Mouse (Mus musculus) heart, adult 11 months (tissue): ENCODE measurements around the gene Enpp3.

Experiments
- DNase-seq: peaks from one replicate; pipeline ENCODE4 v3.0.0; 2022

The Enpp3 gene

DNA sequence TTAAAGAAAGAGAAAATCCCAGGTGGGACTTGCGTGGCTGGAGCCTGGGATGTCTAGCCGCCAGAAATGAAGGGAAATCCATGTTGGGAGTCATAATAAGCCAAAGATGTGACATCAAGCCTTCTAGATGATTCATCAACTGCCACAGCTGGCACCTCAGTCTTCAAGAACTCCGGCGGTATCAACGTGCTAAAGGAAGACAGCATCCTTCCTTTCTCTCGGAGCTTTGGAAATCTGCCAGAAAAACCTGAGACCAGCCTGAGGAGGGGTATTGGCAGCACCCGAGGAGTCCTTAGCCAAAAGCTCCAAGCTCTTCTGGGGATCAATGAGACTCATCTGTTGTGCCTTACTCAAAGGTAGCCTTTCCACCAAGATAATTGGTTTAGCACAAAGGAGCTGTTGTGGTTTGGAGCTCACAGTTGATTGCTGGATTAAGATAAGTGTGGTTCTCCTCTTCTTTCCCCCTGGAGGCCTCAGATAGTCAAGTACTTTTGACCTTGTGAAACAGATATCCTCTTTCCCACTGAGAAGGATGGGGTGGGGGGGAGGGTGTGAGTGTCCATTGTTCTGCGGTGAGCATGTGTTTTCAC is 84.2 kb downstream of the Enpp3 start:
- peak; percentile 61 for DNase-seq

DNA sequence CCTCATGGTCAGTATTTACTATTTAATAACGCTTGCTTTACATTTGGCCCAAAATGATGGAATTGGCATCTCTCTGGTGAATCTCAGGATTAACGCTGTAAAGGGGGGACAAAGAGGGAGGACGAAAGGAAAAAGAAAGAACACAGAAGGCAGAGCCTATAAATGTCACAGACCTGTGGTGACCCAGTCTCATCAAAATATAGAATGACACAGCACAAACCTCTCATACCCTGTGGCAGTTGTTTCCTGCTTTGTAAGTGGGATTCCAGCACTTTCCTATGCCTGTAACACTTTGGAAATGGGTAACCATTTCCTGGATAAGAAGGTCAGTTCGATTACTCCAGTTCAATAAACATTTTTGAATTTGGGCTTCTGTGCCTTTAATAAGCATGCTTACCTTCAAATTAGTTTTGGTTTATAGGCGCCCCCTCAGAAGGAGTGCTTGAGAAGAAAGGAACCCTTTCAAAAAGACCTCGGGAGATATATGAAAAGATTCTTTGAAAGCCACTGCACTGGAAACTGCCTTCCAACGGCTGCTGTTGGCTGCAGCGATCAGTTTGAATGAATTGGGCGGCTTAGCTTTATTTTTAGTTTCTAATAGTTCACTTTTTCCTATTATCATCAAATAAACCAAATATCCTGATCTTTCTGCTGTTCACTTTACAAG is 87.6 kb downstream of the Enpp3 start:
- DNase-seq: peak; percentile 21

DNA sequence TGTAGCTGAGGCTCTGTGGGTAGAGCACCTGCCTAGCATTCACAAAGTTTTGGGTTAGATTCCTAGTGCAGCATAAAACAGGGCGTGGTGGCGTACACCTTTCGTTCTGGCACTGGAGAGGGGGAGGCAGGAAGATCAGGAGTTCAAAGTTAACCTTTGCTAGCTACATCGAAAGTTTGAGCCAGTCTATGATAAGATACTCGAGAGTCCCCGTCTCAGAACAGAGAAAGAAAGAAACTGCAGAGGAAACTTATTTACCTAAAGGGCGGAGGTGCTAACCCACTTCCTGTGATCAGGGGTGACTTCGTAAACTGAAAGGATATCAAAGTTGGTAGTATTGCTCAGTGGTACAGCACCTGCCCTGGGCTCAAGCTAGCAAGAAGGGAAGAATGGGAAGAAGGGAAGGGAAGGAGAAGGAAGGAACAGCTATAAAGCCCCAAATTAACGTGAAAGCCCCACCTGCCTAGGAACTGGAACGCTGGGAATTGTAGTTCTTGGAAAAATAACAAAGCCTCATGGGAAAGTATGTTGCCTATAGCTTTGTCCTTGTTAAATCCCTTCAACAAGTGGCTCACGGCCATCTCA is 88.3 kb downstream of the Enpp3 start:
- DNase-seq: peak; percentile 64

DNA sequence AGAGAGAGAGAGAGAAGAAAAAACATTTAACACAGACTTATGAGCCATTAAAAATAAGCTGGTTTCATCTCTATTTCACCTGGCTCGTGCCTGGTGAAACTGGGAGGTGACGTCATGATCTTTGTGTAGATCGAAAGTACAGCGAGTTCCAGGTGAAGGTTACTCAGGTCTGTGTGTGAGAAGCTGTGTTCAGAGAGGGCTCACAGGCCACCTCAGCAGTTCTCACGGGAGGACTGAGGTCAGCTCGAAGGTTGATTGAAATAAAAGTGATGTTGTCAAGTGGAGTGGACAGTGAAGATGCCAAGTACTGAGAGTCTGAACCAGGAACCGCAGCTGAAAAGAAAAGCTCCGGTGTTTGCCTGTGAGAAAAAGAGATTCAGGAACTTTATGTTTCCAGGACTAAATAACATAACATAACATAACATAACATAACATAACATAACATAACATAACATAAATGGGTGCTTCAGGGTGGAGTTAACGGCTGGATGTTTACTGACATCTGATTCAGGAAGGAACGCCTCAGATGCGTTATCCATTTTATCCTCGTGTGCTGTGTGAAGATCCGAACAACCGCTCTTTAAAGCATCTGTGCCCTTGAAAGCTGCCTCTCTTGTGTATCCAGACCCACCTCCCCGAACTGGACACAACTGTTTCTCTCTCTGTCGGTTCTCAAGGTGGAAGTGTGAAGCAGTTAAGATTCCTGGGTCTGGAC is 88.9 kb downstream of the Enpp3 start:
- peak; percentile 49 for DNase-seq

DNA sequence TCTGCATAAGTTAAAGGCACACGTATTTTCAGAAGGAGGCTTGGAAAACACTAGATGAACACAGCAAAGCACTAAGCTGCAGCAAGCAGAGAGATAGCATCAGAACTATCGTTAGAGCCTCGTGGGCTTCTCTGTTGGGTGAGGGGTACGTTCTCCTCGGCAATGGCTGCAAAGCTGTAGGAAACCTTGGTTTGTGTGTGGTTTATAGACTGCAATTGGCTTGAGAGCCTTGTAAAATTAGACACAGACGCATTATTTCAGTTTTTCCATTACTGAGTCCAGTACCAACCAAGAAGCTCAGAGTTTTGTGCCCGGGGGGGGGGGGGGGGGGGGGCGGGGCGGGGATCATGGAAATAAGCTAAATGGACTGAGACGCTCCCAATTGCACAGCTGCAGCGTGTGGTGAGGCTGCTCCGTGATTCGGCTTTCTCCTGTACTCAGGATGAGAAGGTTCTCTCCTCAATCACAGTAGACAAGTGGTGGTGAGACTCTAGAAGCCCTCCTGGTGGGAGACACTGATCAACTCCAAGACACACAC is 99.6 kb downstream of the Enpp3 start:
- DNase-seq: no peak

DNA sequence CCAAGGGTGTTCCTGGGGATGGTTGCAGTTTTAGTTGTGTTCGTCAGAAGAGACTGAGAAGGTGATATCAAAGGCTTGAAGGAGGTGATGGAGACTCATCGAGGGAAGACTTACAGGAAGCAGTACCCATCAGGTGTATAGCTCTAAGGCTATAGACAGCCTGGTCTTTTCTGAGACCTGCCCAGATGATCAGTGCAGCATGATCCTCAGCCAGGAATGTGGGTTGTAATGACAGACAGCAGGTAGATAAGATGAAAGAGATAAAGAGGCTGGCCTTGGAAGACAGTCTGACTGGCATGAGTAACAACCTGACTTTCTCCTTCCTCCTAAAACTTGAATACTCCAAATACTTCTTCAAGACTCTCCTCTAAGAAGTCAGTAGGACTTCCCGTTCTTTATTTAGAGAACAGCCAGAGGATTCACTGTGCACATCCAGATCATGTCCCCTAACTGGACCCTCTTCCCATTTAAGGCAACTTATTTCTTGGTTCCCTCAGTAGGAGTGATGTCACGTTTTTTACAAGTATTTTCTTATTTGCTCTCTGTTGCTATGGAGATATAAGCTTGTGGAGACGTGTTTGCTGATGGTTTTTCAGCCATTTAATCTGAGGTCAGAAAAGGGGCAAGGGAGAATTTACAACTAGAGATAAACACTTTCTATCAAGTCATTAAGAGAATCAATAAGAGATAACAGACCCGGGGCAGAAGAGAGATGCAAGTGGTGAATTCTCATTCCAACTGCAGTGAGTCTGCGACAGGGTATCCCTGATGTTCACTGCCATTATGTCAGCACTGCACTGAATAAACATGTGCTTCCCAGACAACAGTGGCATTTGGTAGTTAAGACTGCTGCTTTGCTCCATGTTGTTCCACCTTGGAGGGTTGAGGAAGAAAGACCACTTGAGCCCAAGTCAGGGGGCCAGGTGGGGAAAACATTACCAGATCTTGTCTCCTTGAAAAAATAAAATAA is 101.1 kb downstream of the Enpp3 start:
- no peak for DNase-seq

DNA sequence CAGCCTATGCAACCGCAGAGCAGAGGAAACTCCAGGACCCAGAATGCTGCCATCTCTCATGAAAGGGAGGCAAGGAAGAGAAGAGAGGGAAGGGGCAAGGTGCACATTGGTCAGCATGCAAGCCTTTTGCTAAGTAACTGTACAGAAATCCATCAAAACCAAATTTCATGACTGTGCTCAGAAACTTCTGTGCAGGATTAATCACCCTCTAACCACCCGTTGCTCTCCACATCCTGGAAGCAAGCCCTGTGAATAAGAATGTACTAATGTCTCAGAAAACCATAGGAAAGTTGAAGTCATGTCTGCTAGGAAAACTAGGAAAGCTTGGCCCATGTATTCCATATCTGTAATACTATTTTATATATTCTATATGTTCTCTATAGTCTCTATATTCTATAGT is 103.5 kb downstream of the Enpp3 start:
- no peak for DNase-seq

DNA sequence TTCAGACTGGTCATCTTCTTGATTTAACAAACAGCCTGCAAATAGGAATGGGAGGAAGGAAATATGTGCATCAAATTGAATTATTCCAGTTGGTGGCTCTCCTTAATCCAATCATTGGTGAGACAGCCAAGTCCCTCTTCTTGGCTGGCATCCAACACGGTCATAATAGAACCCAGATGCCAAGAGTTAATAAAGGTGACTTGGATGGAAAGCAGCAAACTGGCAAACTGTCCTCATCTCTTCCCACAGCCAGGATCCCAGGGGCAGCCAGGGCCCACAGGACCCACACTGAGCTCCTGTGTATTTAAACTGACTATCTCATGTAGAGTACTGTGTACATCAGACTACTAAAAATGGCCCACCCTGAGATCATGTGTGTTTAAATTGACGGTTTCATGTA is 104.2 kb downstream of the Enpp3 start:
- DNase-seq: no peak

DNA sequence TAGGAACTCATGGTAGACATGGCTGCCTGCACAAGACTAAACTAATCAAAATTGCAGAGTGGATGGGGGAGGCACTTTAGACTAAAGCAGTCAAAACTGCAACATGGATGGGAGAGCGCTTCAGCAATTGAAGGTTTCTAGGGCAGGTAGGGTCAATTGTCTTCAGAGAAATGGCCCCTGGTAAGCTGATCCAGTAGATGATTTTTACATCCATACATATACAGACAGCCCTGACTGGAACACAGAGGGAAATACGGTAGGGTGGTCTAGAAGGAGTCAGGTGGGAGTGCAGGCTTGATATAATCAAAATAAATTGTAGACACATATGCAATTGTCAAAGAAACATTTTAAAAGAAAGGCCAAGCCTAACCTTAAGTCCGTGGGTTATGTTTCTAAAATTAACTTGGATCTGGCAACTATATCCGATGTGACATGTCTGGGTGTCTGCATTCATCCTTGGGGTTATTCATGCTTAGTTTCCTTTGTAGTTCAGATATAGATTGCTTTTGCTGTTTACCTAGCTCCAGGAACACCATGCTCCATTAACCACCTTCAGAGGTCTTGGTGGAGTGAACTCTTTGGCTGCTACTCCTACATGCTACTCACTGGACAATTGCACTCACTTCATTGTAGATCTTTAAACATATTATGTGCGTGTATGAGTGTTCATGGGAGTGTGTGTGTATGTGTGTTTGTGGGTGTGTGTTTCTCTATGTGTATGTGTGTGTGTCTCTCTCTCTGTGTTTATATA is 107.4 kb downstream of the Enpp3 start:
- DNase-seq: no peak

DNA sequence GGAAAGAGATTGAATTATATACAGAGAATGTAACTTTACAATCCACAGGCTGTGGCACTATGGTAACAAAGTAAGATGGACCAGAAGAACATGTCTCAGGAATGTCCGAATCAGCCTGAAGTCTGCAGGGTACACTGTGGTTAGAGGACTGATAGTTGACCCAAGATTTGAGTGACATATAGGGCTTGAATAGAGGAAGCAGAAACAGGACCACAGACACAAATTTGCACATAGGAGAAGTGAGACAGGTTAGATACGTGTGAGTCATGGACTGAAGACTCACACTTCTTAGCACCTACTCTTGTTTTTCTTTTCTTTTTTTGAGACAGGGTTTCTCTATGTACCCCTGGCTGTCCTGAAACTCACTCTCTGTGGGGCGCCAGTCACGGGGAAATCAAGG is 115.1 kb downstream of the Enpp3 start:
- DNase-seq: no peak

DNA sequence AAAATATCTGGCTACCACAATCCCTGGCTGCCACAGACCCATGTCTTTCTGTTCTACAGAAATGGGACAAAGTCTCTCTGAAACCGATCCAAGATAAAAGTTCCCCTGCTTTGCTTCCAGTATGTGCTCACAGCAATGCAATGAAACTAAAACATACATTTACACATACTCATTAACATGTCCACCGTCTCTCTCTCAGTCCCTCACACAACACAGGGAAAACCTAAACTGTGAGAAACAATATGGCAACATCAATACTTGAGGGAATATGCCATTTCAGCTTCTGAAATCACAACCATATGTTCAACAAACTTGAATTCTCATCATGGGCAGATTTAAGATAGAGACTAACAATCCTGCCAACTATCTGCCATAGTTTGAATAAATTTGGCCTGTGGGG is 117.4 kb downstream of the Enpp3 start:
- DNase-seq: no peak
